Mouse (Mus musculus): ENCODE results near the gene Psmg1. TPM values are rescaled to one million over a fixed set of nuclear protein-coding genes. Genes with fewer than 3 reads are reported as not detected.
A peak's percentile ranks its signal among the peaks of the same experiment; 100 is the strongest.

The Psmg1 gene
- 53.2 and 68.7 TPM in 2 replicates for total RNA-seq (2014; fragmentation: Nextera tagmentation)
- total RNA-seq (2017) = 71.9 and 94.4 TPM in 2 replicates

- peak; percentile 93 for ATAC-seq (replicated peaks; ENCODE audit: poor library complexity, severe bottlenecking)
Observed at GRCm38 (mm10) chr16:95990462-95991121, at the start of gene Psmg1. Gene Psmg1 (minus strand): TSS chr16:95990960.

- ATAC-seq (replicated peaks; ENCODE audit: poor library complexity, severe bottlenecking) = no peak
Observed at GRCm38 (mm10) chr16:96039538-96039937, 48.8 kb upstream of the Psmg1 start.

- no peak for ATAC-seq (replicated peaks; ENCODE audit: poor library complexity, severe bottlenecking)
Observed at GRCm38 (mm10) chr16:96034473-96034872, 43.7 kb upstream of the Psmg1 start.

GRCm38 (mm10) chr16:96032368-96033043 is 41.7 kb upstream of the Psmg1 start:
- no peak for ATAC-seq (replicated peaks; ENCODE audit: poor library complexity, severe bottlenecking)

GRCm38 (mm10) chr16:96030476-96031102 is 39.8 kb upstream of the Psmg1 start:
- no peak for ATAC-seq (replicated peaks; ENCODE audit: poor library complexity, severe bottlenecking)

GRCm38 (mm10) chr16:96026256-96026655 is 35.5 kb upstream of the Psmg1 start:
- ATAC-seq (replicated peaks; ENCODE audit: poor library complexity, severe bottlenecking) = no peak

GRCm38 (mm10) chr16:96025244-96025643 is 34.5 kb upstream of the Psmg1 start:
- ATAC-seq (replicated peaks; ENCODE audit: poor library complexity, severe bottlenecking) = no peak; the same call in 1 of the 2 replicates

GRCm38 (mm10) chr16:96021045-96021444 is 30.3 kb upstream of the Psmg1 start:
- ATAC-seq (replicated peaks; ENCODE audit: poor library complexity, severe bottlenecking) = no peak

GRCm38 (mm10) chr16:96009124-96009523 is 18.4 kb upstream of the Psmg1 start:
- peak; percentile 86 for ATAC-seq (replicated peaks; ENCODE audit: poor library complexity, severe bottlenecking)

GRCm38 (mm10) chr16:96004278-96004677 is 13.5 kb upstream of the Psmg1 start:
- ATAC-seq (replicated peaks; ENCODE audit: poor library complexity, severe bottlenecking) = peak; percentile 77

- no peak; the same call in 1 of the 2 replicates for ATAC-seq (replicated peaks; ENCODE audit: poor library complexity, severe bottlenecking)
Observed at GRCm38 (mm10) chr16:95999291-95999690, 8.5 kb upstream of the Psmg1 start.

GRCm38 (mm10) chr16:95996156-95996555 is 5.4 kb upstream of the Psmg1 start:
- no peak for ATAC-seq (replicated peaks; ENCODE audit: poor library complexity, severe bottlenecking)

GRCm38 (mm10) chr16:95994576-95994975 is 3.8 kb upstream of the Psmg1 start:
- peak; percentile 20; the same call in 1 of the 2 replicates for ATAC-seq (replicated peaks; ENCODE audit: poor library complexity, severe bottlenecking)

GRCm38 (mm10) chr16:95992596-95992995 is 1.8 kb upstream of the Psmg1 start:
- no peak for ATAC-seq (replicated peaks; ENCODE audit: poor library complexity, severe bottlenecking)

- ATAC-seq (replicated peaks; ENCODE audit: poor library complexity, severe bottlenecking) = no peak
Observed at GRCm38 (mm10) chr16:95991122-95991900, 551 bp upstream of the Psmg1 start.

- ATAC-seq (replicated peaks; ENCODE audit: poor library complexity, severe bottlenecking) = peak; percentile 77
Observed at GRCm38 (mm10) chr16:95984911-95985310, 5.8 kb downstream of the Psmg1 start.

- peak; percentile 68 for ATAC-seq (replicated peaks; ENCODE audit: poor library complexity, severe bottlenecking)
Observed at GRCm38 (mm10) chr16:95983601-95984000, 7.2 kb downstream of the Psmg1 start.

- no peak for ATAC-seq (replicated peaks; ENCODE audit: poor library complexity, severe bottlenecking)
Observed at GRCm38 (mm10) chr16:95970841-95971240, 19.9 kb downstream of the Psmg1 start.

- ATAC-seq (replicated peaks; ENCODE audit: poor library complexity, severe bottlenecking) = no peak
Observed at GRCm38 (mm10) chr16:95967455-95967854, 23.3 kb downstream of the Psmg1 start.

GRCm38 (mm10) chr16:95964427-95965023 is 26.2 kb downstream of the Psmg1 start:
- peak; percentile 59; the same call in 1 of the 2 replicates for ATAC-seq (replicated peaks; ENCODE audit: poor library complexity, severe bottlenecking)
